Mouse (Mus musculus) kidney, postnatal 36 days (tissue): ENCODE measurements around the gene Cbl.
"Not testable (repeated sequence)": the region's sequence is repeated elsewhere in the genome, so short reads cannot be mapped to it uniquely, and the experiment has no call there.

ENCODE experiments used
- DNase-seq, 2 experiments: peaks; one replicate each; pipeline ENCODE4 v3.0.0; 2021 to 2022; ENCODE audit warnings: mixed read lengths in 2 of 2

The Cbl gene

GRCm38 (mm10) chr9:44129633-44130032, 104.2 kb downstream of the Cbl start:
- DNase-seq: no peak

GRCm38 (mm10) chr9:44127351-44127801, 106.5 kb downstream of the Cbl start:
- peak; percentile 81 to 86 for DNase-seq

GRCm38 (mm10) chr9:44126746-44127145, 107.1 kb downstream of the Cbl start:
- DNase-seq: no peak

GRCm38 (mm10) chr9:44125546-44126428, 108.1 kb downstream of the Cbl start:
- peak; percentile 92 to 95 for DNase-seq

- DNase-seq: peak in 1 of 2 experiments; percentile 46
Measured at GRCm38 (mm10) chr9:44125026-44125425, 108.8 kb downstream of the Cbl start.

GRCm38 (mm10) chr9:44124317-44124716, 109.5 kb downstream of the Cbl start:
- peak in 1 of 2 experiments; percentile 38 for DNase-seq

GRCm38 (mm10) chr9:44119948-44120465, 113.8 kb downstream of the Cbl start:
- DNase-seq: no peak

- peak in 1 of 2 experiments; percentile 81 for DNase-seq
Measured at GRCm38 (mm10) chr9:44119011-44119410, 114.8 kb downstream of the Cbl start.

- DNase-seq: no peak
Measured at GRCm38 (mm10) chr9:44116182-44116581, 117.7 kb downstream of the Cbl start.

GRCm38 (mm10) chr9:44115599-44115998, 118.2 kb downstream of the Cbl start:
- no peak for DNase-seq

- peak in 1 of 2 experiments; percentile 55 for DNase-seq
Measured at GRCm38 (mm10) chr9:44114453-44114852, 119.4 kb downstream of the Cbl start.

- peak; percentile 97 to 98 for DNase-seq
Measured at GRCm38 (mm10) chr9:44113105-44113789, 120.6 kb downstream of the Cbl start, which contains the start of the genes Gm49380 and Rnf26. Gene Gm49380 (minus strand): TSS chr9:44113500. Gene Rnf26 (minus strand): TSS chr9:44113517.

GRCm38 (mm10) chr9:44111909-44112308, 121.9 kb downstream of the Cbl start:
- DNase-seq: not testable (repeated sequence)

- peak; percentile 68 to 88 for DNase-seq
Measured at GRCm38 (mm10) chr9:44109360-44110095, 124.3 kb downstream of the Cbl start.

- no peak for DNase-seq
Measured at GRCm38 (mm10) chr9:44108269-44109055, 125.4 kb downstream of the Cbl start.

GRCm38 (mm10) chr9:44107557-44108179, 126.2 kb downstream of the Cbl start:
- DNase-seq: peak in 1 of 2 experiments; percentile 73

- DNase-seq: peak; percentile 87
Measured at GRCm38 (mm10) chr9:44107110-44107509, 126.7 kb downstream of the Cbl start, which contains the start of gene C1qtnf5. Gene C1qtnf5 (plus strand): TSS chr9:44107245.

GRCm38 (mm10) chr9:44106596-44106995, 127.3 kb downstream of the Cbl start:
- DNase-seq: no peak

- DNase-seq: no peak
Measured at GRCm38 (mm10) chr9:44106182-44106581, 127.7 kb downstream of the Cbl start.

- DNase-seq: no peak
Measured at GRCm38 (mm10) chr9:44105781-44106180, 128.1 kb downstream of the Cbl start.

- no peak for DNase-seq
Measured at GRCm38 (mm10) chr9:44104881-44105280, 129.0 kb downstream of the Cbl start.
